Mouse (Mus musculus) olfactory bulb, adult 2 months (tissue): ENCODE data around the gene Mysm1.

ENCODE experiments used
- CTCF ChIP-seq: fragments of 200-500 bp; IDR thresholded peaks from 2 replicates; pipeline ENCODE4 v1.5.1; 2012; ENCODE audit warnings: low read depth, mild to moderate bottlenecking, low read length, moderate library complexity; ENCODE audit not compliant: insufficient read depth
- POLR2A ChIP-seq: fragments of 200-500 bp; IDR thresholded peaks from 2 replicates; pipeline ENCODE4 v1.6.1; 2012; ENCODE audit warnings: mild to moderate bottlenecking, low read depth, low read length, moderate library complexity; ENCODE audit not compliant: insufficient read depth

- no peak for TF ChIP-seq POLR2A
- no peak for TF ChIP-seq CTCF
These were observed 41.3 kb upstream of the Mysm1 start for GRCm38 (mm10) chr4:95020201-95020600.
